In the genomic region with DNA sequence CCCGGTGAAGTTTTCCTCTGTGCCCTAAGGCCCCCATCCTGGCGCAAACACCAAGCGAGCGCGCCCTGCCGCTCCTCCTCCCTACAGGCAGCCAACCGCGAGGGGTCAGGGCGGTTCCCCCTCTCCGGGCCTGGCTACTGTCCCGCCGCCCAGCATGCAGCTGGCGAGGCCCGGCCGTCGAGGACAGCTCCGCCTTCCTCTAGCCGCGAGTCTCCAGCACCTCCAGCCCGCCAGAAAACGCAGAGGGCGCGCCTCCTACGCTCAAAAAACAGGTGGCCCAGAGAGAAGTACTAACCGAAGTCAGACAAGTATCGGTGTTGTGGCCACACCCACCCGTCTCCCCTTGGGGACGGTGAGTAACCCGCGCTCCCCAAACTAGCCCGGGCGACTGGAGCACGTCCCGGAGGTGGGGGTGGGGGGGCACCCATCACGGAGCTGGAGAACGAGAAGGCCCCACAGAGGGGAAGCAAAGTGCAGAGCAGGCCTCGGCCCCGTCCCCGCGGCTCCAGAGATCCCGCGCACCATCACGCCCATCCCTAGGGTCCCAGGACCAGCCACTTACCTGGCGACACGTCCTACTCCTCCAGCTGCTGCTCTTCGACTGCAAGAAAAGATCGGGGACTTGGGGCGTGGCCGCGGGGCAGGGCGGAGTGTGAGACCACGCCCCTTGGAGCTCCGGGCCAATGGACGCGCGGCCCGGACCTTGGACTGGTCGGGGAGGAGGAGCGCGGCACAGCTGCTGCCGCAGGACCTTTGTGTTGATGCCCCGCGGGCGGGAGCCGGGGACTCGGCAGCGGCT, we compare ENCODE assay signal across 7 mouse cellular contexts. TPM values are rescaled to one million over a fixed set of nuclear protein-coding genes. Genes with fewer than 3 reads are reported as not detected.
DNase-seq lines count a peak whose midpoint lies in the region; ATAC-seq and TF ChIP-seq lines count a peak whose summit lies in the region.

A gene (minus strand): TSS at position 605 of the 799 bp plus-strand sequence.

- H3K4me3 ChIP-seq in embryonic facial prominence, embryonic 11.5 days (ENCODE audit: low read depth, low read length) = peak within 1 kb of the TSS; percentile 61
- peak within 1 kb of the TSS; percentile 74 for H3K4me3 ChIP-seq in kidney, adult 2 months (ENCODE audit: insufficient read depth, low read depth, low read length)
- H3K4me3 ChIP-seq in limb, embryonic 12.5 days (replicated peaks) = peak within 1 kb of the TSS; percentile 65
- H3K4me3 ChIP-seq in midbrain, embryonic 15.5 days = peak within 1 kb of the TSS; percentile 89
- peak within 1 kb of the TSS; percentile 68 for H3K4me3 ChIP-seq in spleen, adult 2 months (ENCODE audit: extremely low read depth, insufficient read depth, insufficient read length)

- no peaks in the 10 kb centered on the region for H3K9me3 ChIP-seq in embryonic facial prominence, embryonic 11.5 days (replicated peaks; ENCODE audit: control insufficient read depth, low read length)
- H3K9me3 ChIP-seq in limb, embryonic 12.5 days = no peaks in the 10 kb centered on the region
- no peaks in the 10 kb centered on the region for H3K9me3 ChIP-seq in midbrain, embryonic 15.5 days

- H3K27ac ChIP-seq in embryonic facial prominence, embryonic 11.5 days (replicated peaks; ENCODE audit: low read depth, low read length) = peak within 1 kb of the TSS; percentile 57
- peak within 1 kb of the TSS; percentile 65 for H3K27ac ChIP-seq in kidney, adult 2 months (ENCODE audit: insufficient read depth, low read depth, low read length)
- H3K27ac ChIP-seq in limb, embryonic 12.5 days = peak within 1 kb of the TSS; percentile 91
- peak within 1 kb of the TSS; percentile 77 for H3K27ac ChIP-seq in midbrain, embryonic 15.5 days
- H3K27ac ChIP-seq in spleen, adult 2 months (ENCODE audit: insufficient read depth, low read length) = peak within 1 kb of the TSS; percentile 58

- under 1% methylated on average over 67 of the region's 67 CpGs for WGBS in embryonic facial prominence, embryonic 11.5 days
- WGBS in kidney, adult 2 months = under 1% methylated on average over 67 of the region's 67 CpGs
- under 1% methylated on average over 67 of the region's 67 CpGs for WGBS in limb, embryonic 12.5 days
- under 1% methylated on average over 67 of the region's 67 CpGs for WGBS in midbrain, embryonic 15.5 days
- under 1% methylated on average over 66 of the region's 67 CpGs for WGBS in spleen, adult 2 months

- peak within 1 kb of the TSS; percentile 71 for H3K9ac ChIP-seq in embryonic facial prominence, embryonic 11.5 days (replicated peaks; ENCODE audit: low read length)
- H3K9ac ChIP-seq in limb, embryonic 12.5 days (replicated peaks) = peak within 1 kb of the TSS; percentile 71
- peak within 1 kb of the TSS; percentile 78 for H3K9ac ChIP-seq in midbrain, embryonic 15.5 days

- peak; percentile 86 for TF ChIP-seq POLR2A in kidney, adult 2 months (IDR thresholded peaks at IDR 0.05; ENCODE audit: low read depth, low read length)
- peak; percentile 82 for TF ChIP-seq POLR2A in spleen, adult 2 months (IDR thresholded peaks at IDR 0.05; ENCODE audit: low read depth, low read length)

- H3K4me2 ChIP-seq in embryonic facial prominence, embryonic 11.5 days (ENCODE audit: low read depth, low read length) = peak within 1 kb of the TSS; percentile 73
- peak within 1 kb of the TSS; percentile 61 for H3K4me2 ChIP-seq in limb, embryonic 12.5 days
- peak within 1 kb of the TSS; percentile 95 for H3K4me2 ChIP-seq in midbrain, embryonic 15.5 days

- DNase-seq in adrenal gland, postnatal 14 days = peak; percentile 97
- DNase-seq in embryonic facial prominence, embryonic 11.5 days (ENCODE audit: low spot score) = peak; percentile 96
- DNase-seq in heart, adult 11 months = peak; percentile 100
- peak; percentile 98 for DNase-seq in kidney, adult 2 months
- peak; percentile 80 to 95 for DNase-seq in spleen, adult 2 months (ENCODE audit: low read depth in 1 of 2, low spot score in 2 of 2)

- H3K4me1 ChIP-seq in embryonic facial prominence, embryonic 11.5 days (ENCODE audit: control insufficient read depth, insufficient read depth, low read length) = no peaks in the 10 kb centered on the region; the same call in 1 of the 2 replicates
- H3K4me1 ChIP-seq in kidney, adult 2 months (ENCODE audit: control insufficient read depth, insufficient read depth, low read length) = peaks cover 10% of the 10 kb centered on the region; the same call in 1 of the 2 replicates
- peaks cover 37% of the 10 kb centered on the region for H3K4me1 ChIP-seq in limb, embryonic 12.5 days (replicated peaks)
- peaks cover 51% of the 10 kb centered on the region for H3K4me1 ChIP-seq in midbrain, embryonic 15.5 days
- H3K4me1 ChIP-seq in spleen, adult 2 months (ENCODE audit: control insufficient read depth, insufficient read depth, insufficient read length) = peaks cover 5% of the 10 kb centered on the region

- ATAC-seq in embryonic facial prominence, embryonic 11.5 days (replicated peaks; ENCODE audit: insufficient number of reproducible peaks, low FRiP score, low TSS enrichment, low read depth) = peak; percentile 85
- ATAC-seq in limb, embryonic 12.5 days (ENCODE audit: insufficient number of reproducible peaks, insufficient read depth, low FRiP score, low TSS enrichment, low read depth) = peak; percentile 87
- ATAC-seq in midbrain, embryonic 15.5 days (replicated peaks) = peak; percentile 91

- H3K27me3 ChIP-seq in embryonic facial prominence, embryonic 11.5 days (ENCODE audit: control insufficient read depth, insufficient read depth, low read length) = no peaks in the 10 kb centered on the region
- H3K27me3 ChIP-seq in kidney, adult 2 months (replicated peaks; ENCODE audit: control insufficient read depth, insufficient read depth, low read length) = no peaks in the 10 kb centered on the region
- peaks cover 7% of the 10 kb centered on the region for H3K27me3 ChIP-seq in limb, embryonic 12.5 days
- H3K27me3 ChIP-seq in midbrain, embryonic 15.5 days (replicated peaks) = 0 out of 2 replicates have a peak, but pooled peaks cover 3% of the 10 kb centered on the region
- no peaks in the 10 kb centered on the region for H3K27me3 ChIP-seq in spleen, adult 2 months (ENCODE audit: control insufficient read depth, insufficient read depth, low read length)

- TF ChIP-seq CTCF in kidney, adult 2 months (conservative IDR thresholded peaks at IDR 0.05; ENCODE audit: insufficient read depth, insufficient read length, low read depth, low read length) = 0 out of 2 replicates have a peak, but pooled peaks have one; percentile 1
- no peak for TF ChIP-seq CTCF in spleen, adult 2 months (IDR thresholded peaks at IDR 0.05; ENCODE audit: extremely low read depth, insufficient read depth, insufficient read length, insufficient replicate concordance)

- H3K36me3 ChIP-seq in embryonic facial prominence, embryonic 11.5 days (replicated peaks; ENCODE audit: control insufficient read depth, insufficient read depth, low read depth, low read length) = no peaks in the 10 kb centered on the region
- H3K36me3 ChIP-seq in kidney, adult 2 months (ENCODE audit: control insufficient read depth, insufficient read depth, low read length) = no peaks in the 10 kb centered on the region
- 0 out of 2 replicates have a peak, but pooled peaks cover 4% of the 10 kb centered on the region for H3K36me3 ChIP-seq in limb, embryonic 12.5 days
- H3K36me3 ChIP-seq in midbrain, embryonic 15.5 days (replicated peaks) = no peaks in the 10 kb centered on the region
- H3K36me3 ChIP-seq in spleen, adult 2 months (ENCODE audit: control insufficient read depth, insufficient read depth, low read length) = no peaks in the 10 kb centered on the region

RNA-seq across cellular contexts. Expression of the gene that starts here (rescaled TPM):
- 74.9 and 85.9 TPM in 2 replicates for total RNA-seq in adrenal gland, postnatal 14 days (2021)
- polyA plus RNA-seq in embryonic facial prominence, embryonic 11.5 days (2014; fragmentation: Nextera tagmentation; extraction: Ambion mirVana) = 52.1 and 52.6 TPM in 2 replicates
- 55.0 and 56.1 TPM in 2 replicates for polyA plus RNA-seq in kidney, adult 2 months (2012; rRNA removed)
- 129 and 132 TPM in 2 replicates for polyA plus RNA-seq in limb, embryonic 12.5 days (2016; fragmentation: Nextera tagmentation; extraction: Ambion mirVana)
- polyA plus RNA-seq in midbrain, embryonic 15.5 days (2015; fragmentation: Nextera tagmentation; extraction: Ambion mirVana) = 187 and 207 TPM in 2 replicates
- polyA plus RNA-seq in spleen, adult 2 months (2012; rRNA removed) = 56.5 and 63.1 TPM in 2 replicates

Comparison
In these comparisons a context has a peak if more than half of its experiments do, and no peak if none do; other contexts are left out.
1. Peak in every context shown above with its lines: DNase-seq, ATAC-seq, H3K4me3 ChIP-seq and H3K27ac ChIP-seq.